Mouse (Mus musculus) A20 (cell line): ENCODE results near the gene P2rx1.

Source experiments
- DNase-seq: peaks from one replicate; pipeline ENCODE4 v3.0.0-alpha.2; 2011; ENCODE audit warnings: low read depth, low spot score

P2rx1 gene

GRCm38 (mm10) chr11:72987807-72988206 lies 11.1 kb upstream of the P2rx1 start:
- DNase-seq: no peak

DNA sequence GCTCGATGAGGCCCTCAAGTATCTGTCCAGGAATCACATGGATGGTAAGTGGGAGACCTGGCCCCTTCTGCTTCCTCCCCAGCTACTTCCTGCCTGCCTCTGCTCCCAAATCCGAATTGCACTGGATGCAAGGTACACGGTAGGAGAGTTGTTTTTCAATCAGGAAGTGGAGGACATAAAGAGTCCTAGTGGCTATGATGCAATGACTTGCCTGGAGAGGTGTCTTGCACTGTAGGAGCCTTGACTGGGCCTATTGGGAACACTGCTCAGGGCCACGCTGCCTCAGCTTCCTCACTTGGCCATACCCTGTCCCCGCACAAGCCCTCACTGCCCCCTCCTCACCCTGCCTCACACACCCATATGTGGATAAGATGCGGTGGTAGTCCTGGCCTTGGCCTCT lies 9.9 kb upstream of the P2rx1 start:
- DNase-seq: no peak

- no peak for DNase-seq
These were observed 8.2 kb upstream of the P2rx1 start for GRCm38 (mm10) chr11:72990688-72991087.

DNA sequence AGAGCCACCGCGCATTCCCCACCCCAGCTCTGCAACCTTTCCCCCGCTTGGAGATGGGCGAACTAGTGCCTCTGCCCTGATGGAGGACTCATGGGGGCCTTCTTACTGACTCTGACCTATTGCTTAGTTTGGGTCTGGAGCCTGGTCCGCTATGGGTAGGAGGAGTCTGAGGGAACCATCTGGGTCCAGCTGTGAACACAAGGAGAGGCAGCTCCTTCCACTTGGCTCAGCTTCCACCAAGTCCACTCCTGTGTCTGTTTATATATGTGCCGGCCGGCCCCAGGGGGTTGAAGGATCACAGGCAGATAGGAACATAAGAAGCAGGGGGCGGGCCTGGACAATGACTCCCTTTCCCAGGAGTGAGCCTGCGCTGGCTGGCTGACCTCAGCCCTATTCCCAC lies 6.9 kb upstream of the P2rx1 start:
- DNase-seq: no peak

DNA sequence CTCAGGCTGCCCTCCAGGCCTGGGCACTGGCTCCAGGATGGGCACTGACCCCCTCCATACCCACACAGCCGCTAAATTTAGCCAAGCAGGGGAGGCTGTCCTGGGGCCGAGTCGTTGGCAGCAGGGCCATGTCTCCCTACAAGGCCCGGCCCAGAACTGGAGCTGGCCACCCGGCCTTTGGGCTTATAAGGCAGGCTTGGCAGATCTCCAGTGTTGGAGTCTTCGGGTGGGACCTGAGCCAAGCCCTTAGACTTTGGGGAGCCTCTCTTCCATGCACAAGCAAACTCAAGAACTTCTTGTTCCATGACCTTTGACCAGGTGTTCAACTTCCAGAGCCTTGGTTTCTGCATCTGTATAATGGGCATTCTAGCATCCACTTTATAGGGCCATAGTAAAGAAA lies 2.6 kb upstream of the P2rx1 start:
- no peak for DNase-seq

DNA sequence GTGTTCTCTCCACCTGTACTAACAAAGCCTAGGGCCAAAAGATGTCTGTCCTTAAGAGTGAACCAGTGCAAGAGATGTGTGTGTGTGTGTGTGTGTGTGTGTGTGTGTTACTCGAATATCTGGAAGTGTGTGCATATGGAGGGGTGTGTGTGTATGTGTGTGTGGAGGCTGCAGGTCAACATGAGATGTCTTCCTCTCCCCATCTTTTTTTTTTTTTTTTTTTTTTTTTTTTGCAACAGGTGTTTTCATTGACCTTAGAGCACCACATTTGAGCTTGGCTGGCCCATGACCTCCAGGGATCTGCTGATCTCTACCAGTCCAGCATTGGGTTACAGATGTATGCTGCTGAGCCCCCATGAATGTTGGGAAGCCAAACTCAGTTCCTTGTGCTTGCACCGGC lies 2.1 kb upstream of the P2rx1 start:
- DNase-seq: no peak

DNA sequence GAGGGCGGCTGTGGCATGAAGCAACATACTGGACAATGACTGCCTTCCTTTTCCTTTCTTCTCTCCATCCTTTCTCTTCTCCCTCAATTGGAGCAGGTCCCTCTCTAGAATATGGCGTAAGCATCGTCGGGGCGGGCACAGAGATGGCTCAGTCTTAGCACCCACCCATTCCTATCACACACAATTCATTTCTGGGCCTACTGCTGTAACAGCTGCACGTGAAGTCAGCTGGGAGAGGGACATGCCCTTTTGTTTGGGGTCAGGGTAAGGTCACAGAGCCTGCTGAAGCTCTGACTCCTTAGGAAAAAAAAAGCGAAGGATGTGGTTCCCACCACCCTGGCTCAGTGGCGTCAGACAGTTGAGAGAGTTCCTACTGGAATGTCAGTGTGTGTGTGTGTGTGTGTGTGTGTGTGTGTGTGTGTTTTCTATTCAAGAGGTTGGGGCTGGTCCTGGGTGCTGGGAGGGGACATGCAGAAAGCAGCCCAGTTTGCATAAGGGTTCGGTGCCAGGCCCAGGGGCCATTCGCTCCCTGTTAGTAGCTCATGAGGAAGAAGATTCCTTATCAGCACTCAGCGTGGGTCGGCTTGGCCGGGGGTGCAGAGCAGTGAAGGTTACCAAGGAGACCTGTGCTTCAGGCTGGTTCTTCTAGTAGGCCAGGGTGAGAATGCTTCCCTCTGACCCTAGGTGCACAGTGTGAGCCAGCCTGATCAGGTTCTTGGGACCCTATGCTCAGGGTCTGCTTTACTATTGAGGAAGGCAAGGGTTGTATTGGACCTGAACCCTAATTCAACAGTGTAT lies 1.2 kb upstream of the P2rx1 start:
- DNase-seq: no peak

- peak; percentile 74 for DNase-seq
These were observed 2.1 kb downstream of the P2rx1 start for GRCm38 (mm10) chr11:73001029-73001428.

DNA sequence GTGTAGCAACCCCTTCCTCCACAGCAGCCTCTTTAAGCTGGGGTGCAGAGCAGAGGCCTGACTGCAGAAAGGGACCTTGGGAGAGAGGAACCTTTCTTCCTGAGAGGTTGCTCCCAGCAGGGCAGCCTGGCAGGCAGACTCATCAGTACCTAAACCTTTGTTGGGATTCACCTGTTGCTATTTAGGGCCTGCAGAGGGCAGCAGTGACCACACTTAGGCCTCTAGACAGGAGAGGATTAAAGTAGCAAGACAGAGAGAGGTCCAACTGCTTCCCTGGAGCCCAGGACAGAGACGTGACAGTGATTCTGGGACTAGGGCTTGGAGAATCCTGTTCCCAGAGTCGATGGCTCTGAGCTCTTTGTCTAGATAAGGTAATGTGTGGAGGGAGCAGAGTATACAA lies 7.5 kb downstream of the P2rx1 start:
- DNase-seq: peak; percentile 79

DNA sequence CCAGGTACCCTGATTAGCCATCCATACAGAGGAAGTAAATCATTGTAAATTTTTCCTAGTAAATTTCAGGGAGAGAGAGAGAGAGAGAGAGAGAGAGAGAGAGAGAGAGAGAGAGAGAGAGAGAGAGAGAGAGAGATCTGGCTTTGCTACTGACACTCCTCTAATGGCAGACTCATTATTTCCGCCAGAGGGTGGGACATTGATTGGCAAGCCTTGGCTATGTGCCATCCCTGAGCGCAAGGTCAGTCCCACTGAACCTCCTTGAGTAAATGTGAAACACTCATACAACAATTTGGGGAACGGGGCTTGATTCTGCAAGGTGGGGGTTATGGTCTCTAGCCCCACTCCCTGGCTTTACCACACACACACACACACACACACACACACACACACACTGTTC lies 8.2 kb downstream of the P2rx1 start:
- DNase-seq: no peak

DNA sequence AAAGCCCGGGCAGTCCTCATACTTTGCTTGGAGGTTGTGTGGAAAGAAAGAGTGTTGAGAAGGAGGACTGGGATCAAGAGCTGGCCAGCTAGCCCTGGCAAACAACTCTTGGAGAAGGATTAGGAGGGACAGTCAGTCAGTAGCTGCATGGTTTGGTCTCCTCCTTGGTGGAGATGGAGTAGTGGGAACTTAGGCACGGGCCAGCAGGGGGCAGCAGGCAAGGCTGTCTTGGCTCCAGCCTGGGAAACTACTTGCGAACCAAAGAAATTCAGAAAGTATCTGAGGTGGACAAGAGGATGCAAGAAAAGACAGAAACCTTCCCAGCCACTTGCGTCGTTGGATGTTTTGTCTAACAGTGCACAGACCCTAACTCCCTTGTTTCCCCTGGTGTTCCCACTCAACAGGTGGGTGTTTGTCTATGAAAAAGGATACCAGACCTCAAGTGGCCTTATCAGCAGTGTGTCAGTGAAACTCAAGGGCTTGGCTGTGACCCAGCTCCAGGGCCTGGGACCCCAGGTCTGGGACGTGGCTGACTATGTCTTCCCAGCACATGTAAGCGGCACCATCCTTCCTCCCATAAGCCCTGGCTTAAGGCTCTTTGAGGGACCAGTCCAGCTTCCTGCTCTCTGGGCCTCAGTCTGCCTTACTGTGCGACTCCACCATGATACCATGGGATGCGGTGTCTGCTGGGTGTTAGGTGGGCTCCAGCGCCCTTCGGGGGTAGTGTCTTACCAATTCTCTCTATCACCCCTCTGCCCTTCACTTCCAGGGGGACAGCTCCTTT lies 9.0 kb downstream of the P2rx1 start:
- DNase-seq: peak; percentile 71

DNA sequence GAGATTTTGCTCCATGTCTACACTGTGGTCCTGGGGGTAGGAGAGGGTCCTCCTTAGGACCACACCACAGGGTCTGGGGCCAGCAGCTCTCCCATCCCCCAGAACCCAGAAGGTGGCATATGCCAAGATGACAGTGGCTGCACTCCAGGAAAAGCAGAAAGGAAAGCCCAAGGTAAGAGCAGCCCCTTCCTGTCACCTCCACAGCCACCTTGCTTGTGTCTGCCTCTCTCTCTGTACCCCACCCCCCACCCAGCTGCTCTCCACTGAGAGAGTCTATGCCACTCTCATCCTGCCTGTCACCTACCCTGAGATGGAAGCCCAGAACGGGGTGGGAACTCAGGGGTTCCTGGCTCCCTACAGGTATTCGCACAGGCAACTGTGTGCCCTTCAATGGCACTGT lies 9.9 kb downstream of the P2rx1 start:
- DNase-seq: no peak

DNA sequence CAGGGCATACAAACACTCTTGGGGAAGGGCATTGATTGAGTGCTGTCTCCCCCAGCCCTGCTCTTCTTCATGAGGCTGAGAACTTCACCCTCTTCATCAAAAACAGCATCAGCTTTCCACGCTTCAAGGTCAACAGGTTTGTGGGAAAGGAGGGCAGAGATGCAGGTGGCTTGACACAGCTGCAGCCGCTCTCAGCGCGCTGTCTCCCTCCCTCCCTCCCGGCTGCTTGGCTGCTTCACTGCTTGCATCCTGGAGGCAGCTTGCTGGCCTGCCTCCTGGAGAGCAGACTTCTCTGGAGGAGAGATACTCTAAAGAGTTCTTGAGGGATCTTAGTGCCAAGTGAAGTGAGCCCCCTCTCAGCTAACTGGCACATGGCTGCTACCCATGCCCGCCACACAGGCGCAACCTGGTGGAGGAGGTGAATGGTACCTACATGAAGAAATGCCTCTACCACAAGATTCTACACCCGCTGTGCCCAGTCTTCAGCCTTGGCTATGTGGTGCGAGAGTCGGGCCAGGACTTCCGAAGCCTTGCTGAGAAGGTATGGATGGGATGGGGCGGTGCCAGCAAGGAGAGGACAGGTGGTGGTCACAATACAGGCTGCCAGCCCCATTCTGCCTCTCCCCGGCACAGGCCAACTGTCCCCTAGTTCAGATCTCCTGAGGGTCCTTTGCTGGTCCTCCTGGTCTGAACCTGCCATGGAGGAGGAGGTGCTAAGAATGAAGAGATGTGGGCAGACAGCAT lies 10.8 kb downstream of the P2rx1 start:
- peak; percentile 32 for DNase-seq

GRCm38 (mm10) chr11:73013981-73014380 lies 15.1 kb downstream of the P2rx1 start:
- DNase-seq: no peak

- no peak for DNase-seq
These were observed 16.0 kb downstream of the P2rx1 start for GRCm38 (mm10) chr11:73014831-73015344.

DNA sequence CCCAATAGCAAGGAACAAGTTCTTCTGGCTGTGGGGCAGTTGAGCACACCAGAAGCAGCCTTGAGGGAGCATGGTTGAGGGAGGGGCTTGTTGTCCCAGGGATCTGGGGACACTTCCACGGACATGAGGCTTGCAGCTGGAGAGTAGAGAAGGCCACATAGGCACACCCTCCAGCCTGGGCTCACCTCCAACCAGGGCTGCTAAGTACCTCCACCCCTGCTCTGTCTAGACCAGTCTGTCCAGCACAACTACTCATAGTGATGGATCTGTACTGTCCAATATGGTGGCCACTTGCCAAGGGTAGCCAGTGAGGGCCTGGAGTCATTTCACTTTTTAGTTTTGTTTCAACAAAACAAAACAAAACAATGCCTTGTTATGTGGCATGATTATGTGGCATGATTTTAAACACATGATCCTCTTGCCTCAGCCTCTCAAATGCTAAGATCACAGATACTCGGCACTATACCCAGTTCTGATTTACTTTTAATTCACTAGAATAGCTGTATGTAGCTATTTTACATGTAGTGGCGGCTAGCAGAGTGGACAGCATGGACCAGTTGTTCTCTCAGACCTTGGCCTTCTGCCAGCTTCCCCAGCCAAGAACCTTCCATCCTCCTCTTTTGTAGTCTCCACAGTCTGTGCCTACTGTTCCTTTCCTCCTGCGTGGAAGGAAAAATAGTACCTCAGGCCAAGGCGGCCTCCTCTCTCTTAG lies 16.6 kb downstream of the P2rx1 start:
- DNase-seq: no peak

GRCm38 (mm10) chr11:73016103-73016420 lies 17.2 kb downstream of the P2rx1 start:
- DNase-seq: no peak

GRCm38 (mm10) chr11:73018471-73019146 lies 19.7 kb downstream of the P2rx1 start, which contains the start of gene Camkk1:
Gene Camkk1, plus strand, starts transcription at chr11:73019008.
- peak; percentile 93 for DNase-seq

DNA sequence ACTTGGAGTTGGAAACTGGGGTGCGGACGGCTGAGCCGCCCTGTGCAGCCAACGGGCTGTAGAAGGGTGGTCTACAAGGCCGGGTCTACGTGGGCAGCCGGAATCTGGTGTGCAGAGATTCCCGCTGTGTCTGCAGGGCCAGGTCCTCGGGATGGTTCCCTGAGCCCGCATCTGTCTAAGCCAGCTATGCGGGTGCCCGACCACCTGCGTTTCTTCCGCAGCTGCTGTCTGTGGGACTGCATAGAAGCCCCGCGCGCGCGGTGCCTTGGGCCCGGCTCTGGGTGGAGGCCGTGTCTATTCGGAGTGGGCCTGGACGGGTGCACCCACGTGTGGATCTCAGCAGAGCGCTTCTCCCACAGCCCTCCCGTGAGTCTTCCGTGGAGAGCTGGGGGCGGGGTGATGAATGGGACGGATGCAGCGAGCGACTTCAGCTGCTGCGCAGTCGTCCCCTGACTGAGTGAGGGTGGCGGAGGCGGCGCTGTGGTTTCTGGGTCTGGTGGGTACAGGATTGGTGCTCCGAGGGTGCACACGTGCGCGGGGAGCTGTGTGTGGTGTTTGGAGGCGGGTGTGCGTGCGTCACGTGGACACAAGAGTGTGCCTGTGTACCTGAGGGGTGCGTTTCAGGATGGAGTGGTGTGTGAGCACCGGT lies 20.4 kb downstream of the P2rx1 start:
- peak; percentile 85 for DNase-seq
